Mouse (Mus musculus): Measurements from ENCODE around the gene Olfr467. TPM values are rescaled to one million over a fixed set of nuclear protein-coding genes. Genes with fewer than 3 reads are reported as not detected.
"Not testable (repeated sequence)": the region's sequence is repeated elsewhere in the genome, so short reads cannot be mapped to it uniquely, and the experiment has no call there.

Gene Olfr467
- not detected for total RNA-seq (2021)
- long read RNA-seq, experiment 1 = 0 reads
- long read RNA-seq, experiment 2 = 0 reads

DNA sequence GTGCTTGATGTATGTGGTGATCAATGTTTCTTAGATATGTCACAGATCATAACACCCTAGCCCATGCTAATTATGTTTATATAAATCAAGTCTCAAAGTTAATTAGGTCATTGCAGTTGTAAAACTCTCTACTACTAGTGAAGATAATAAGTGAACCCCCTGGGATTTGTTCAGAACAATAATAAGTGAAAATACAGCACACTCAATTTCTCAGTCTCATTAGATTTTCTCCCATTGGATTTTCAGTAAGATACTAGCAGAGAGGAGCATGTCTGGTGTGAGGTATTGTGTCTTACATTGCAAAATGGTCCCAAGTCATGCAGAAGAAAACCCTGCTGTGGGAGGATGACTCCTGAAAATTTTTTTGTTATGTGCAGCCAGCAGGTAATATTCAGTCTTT lies at the start of gene Olfr467:
Gene Olfr467 (plus strand): TSS at position 301 of the 400 bp plus-strand sequence.
- DNase-seq = no peak

DNA sequence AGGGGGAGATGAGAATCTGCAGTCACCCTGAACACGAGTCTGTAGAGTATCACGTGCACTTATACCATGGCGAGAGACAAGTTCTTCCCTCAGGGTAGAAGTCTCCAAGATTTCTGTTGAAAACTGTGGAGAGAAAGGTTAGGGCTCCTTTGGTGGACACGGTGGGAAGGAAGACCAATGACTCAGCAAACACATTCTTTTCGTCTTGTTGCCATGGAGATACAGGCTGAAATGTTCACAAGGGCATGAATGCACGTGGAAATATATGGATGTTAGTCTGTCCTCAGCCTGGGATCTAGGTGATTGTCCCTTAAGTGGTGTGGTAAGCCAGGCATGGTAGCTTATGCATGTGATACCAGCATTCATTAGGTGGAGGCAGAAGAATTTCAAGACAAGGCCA lies 41.3 kb upstream of the Olfr467 start:
- DNase-seq = no peak

DNA sequence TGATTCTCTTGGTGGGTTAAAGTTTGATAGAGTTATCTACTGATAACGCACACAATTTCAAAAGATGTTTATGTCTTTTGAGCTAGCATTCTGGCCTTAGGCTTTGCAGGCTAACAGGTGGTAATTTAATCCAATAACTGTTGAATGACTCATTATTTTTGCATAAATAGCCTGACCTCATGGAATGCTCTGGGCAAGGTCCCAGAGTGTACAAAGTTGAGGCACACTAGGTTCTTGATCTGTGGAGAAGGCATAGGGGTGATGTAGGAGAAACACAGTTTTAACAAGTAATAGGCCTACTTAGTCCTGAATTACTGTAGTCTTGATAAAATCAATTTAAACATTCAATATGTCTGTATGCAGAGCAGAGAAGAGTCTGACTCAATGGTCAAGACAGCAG lies 33.8 kb upstream of the Olfr467 start:
- no peak for DNase-seq

DNA sequence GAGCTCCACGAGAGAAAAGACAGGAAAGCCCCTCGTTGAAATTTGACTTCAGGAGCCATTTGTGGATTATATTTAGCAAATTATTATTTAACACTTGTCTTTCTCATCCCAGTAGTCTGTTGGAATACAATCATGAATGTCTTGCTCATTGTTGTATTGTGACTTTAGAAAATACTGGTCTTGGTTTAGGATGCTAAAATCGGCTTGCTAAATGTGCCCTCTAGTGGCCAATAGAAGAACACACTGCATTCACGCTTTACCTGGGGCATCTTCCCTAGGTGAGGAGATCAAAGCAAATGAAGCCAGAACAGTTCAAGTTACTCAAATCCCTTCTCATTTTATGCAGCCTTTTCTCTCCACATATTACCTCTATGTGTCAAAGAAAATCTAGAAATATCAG lies 32.5 kb upstream of the Olfr467 start:
- DNase-seq = peak in 1 of 2 experiments; percentile 16

DNA sequence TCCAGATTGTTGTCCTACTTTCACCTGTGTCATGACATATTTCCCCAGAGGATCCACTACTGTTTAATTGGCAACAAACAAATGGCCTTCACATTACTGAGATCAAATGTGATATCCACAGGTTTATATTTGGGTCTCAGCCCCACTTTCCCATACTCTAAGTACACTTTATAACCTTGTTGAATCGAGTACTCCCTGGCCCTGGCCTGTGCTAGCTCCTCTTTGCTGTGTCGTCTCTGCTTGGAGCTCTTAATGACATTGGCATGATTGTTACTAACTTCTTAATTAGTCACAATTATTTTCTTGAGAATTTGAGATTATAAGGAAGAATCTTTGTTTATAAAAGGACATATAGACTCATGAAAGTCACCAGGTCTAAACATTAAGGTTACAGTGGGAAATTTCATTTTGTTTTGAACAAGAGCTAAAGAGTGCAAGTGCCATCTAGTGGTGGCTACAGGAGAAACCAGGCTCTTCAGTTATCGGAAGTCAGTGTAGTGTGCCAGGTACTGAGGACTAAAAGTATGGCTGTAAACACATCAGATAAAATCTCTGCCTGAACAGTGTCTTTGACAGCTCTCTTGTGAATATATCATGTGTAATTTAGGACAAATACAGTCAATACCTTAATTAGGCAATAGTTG lies 24.0 kb upstream of the Olfr467 start:
- DNase-seq = peak in 1 of 2 experiments; percentile 9

DNA sequence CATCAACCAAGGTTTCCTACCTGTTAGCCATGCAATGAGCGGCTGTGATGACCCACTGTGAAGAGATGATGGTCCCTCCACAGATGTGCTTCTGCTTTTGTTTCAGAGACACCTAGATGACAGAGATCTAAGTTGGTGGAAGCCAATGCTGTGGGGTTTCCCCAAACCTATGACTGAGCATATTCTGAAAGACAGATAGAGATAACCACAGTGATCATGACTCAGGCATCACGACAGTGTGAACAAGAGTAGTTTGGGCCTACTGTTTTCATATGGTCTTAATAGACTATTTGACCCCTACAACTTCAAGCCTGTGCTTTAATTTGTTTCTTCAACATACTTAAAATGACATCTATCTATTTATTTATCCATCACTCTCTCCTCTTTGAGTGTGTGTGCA lies 15.6 kb upstream of the Olfr467 start:
- no peak for DNase-seq

DNA sequence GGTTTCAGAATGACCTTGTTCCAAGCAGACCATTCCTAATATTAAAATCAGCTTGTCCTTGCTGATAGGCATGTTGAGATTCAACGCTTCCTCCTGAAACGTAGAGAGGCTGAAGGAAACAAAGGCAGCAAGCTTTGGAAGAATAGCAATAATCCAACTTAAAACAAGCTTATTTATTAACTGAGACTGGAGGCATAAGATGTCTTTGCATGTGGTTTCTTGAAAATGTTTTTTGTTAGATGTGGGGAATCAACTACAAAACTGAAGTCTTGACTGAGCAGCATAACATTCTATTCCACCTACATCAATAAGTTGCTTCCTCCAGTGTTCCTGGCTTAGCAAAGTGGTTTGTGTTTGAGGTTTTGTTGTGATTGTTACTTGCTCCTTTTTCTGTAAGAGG lies 11.0 kb upstream of the Olfr467 start, which contains the start of gene Ovch2:
Gene Ovch2 (minus strand): TSS at position 101 of the 400 bp plus-strand sequence.
- no peak for DNase-seq

DNA sequence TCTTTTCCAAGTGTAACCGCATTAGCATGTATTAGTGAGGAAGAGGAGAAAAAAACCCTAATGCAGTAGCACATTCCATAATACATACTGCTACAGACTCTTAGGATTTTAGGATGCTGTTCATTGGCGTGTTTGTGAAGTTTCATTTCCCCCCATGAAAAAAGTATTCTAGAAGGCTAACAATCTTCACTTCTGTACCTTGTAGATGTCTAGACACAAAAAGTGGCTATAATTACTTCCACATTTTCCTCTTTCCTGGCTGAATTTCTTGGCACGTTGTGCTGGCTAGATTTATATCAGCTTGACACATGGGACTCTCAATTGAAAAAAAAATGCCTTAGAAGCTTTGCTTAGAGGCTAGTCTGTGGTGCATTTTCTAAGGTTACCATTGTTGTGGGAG lies 9.9 kb upstream of the Olfr467 start:
- no peak for DNase-seq

DNA sequence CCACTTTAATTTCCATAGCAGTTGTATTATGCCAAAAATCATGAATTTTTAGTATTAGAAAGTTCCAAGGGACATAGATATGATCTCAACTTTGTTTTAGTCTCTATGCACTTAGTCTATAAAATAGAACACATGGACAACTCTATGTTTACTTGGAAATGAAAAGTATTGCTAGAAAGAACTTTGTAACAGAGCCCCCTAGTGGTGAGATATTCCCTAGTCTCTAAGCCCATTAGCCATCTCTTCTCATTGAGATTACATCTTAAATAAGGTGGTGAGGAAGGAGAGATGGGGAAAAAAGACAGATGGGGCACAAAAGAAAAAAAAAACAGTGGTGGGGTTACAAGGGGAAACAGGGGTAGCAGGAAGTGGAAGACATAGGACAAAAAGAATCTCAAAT lies 7.4 kb downstream of the Olfr467 start:
- peak in 1 of 2 experiments; percentile 4 for DNase-seq

DNA sequence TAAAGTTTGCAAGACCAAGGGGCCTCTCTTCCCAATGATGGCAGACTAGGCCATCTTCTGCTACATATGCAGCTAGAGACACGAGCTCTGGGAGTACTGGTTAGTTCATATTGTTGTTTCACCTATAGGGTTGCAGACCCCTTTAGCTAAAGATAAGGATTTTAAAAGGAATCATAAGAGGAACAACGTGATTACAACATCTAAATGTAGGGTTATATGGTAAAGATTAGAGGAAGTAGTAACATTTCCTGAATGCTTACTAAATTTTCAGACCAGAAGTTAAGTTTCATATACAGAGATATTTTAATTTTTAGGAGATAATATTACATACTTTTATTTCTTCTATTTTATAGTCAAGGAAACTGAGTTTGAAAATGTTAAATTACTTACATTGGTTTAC lies 11.8 kb downstream of the Olfr467 start:
- DNase-seq = not testable (repeated sequence)

DNA sequence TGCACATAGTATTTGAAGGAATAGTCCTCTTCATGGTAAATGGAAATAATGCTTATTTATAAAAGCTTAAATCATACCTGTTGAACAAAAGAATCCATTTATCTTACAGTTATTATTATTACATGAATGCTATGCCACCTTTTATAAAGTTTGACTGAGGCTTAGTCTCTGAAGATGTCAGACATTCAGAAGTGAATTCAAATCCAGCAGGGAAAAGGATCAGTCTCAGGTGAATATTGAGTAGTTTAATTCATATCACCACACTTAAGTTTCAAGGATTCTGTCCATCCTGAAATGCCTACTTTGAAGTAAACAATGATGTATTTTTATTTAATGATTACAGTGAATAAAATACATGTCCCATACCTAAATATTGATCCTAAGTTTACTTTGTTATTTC lies 13.4 kb downstream of the Olfr467 start, which contains the start of gene Olfr469:
Gene Olfr469 (minus strand): TSS at position 101 of the 400 bp plus-strand sequence.
- not testable (repeated sequence) for DNase-seq

DNA sequence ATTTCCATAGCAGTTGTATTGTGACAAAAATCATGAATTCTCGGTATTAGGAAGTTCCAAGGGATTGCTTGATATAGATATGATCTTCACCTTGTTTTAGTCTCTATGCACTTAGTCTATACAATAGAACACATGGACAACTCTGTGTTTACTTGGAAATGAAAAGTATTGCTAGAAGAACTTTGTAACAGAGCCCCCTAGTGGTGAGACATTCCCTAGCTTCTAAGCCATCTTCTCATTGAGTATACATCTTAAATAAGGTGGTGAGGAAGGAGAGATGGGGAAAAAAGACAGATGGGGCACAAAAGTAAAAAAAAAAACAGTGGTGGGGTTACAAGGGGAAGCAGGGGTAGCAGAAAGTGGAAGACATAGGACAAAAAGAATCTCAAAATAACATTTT lies 29.7 kb downstream of the Olfr467 start:
- no peak for DNase-seq

DNA sequence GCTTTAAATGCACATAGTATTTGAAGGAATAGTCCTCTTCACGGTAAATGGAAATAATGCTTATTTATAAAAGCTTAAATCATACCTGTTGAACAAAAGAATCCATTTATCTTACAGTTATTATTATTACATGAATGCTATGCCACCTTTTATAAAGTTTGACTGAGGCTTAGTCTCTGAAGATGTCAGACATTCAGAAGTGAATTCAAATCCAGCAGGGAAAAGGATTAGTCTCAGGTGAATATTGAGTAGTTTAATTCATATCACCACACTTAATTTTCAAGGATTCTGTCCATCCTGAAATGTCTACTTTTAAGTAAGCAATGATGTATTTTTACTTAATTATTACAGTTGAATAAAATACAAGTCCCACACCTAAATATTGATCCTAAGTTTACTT lies 35.3 kb downstream of the Olfr467 start, which contains the start of gene Olfr470:
Gene Olfr470 (minus strand): TSS at position 101 of the 400 bp plus-strand sequence.
- DNase-seq = not testable (repeated sequence)

Other genes starting within 250 kb of the Olfr467 start
- 1 to 10 TPM; 2.7 to 3.9 TPM for gene Olfml1, start 244.8 kb upstream of the Olfr467 start, total RNA-seq (2021)
- gene Ppfibp2, start 217.1 kb upstream of the Olfr467 start, total RNA-seq (2021) = 10 to 100 TPM; 24.6 to 26.4 TPM
- gene 5330417H12Rik, start 187.1 kb upstream of the Olfr467 start, total RNA-seq (2021) = not detected
- gene Cyb5r2, start 54.2 kb upstream of the Olfr467 start, total RNA-seq (2021) = not detected
- not detected for gene Ovch2, start 11.1 kb upstream of the Olfr467 start, total RNA-seq (2021)
- gene Olfr469, start 13.3 kb downstream of the Olfr467 start, total RNA-seq (2021) = not detected
- not detected for gene Olfr470, start 35.2 kb downstream of the Olfr467 start, total RNA-seq (2021)
- not detected for gene Olfr472, start 85.6 kb downstream of the Olfr467 start, total RNA-seq (2021)
- gene Olfr473, start 118.2 kb downstream of the Olfr467 start, total RNA-seq (2021) = not detected
- not detected for gene Olfr474, start 142.4 kb downstream of the Olfr467 start, total RNA-seq (2021)
- gene Olfr476, start 152.5 kb downstream of the Olfr467 start, total RNA-seq (2021) = not detected
- gene Olfr477, start 174.4 kb downstream of the Olfr467 start, total RNA-seq (2021) = not detected
- gene Olfr478, start 221.7 kb downstream of the Olfr467 start, total RNA-seq (2021) = not detected
- not detected for gene Olfr479, start 238.4 kb downstream of the Olfr467 start, total RNA-seq (2021)